Mouse (Mus musculus): ENCODE measurements around the gene Lsm4. TPM values are rescaled to one million over a fixed set of nuclear protein-coding genes. Genes with fewer than 3 reads are reported as not detected.

Lsm4 gene
- 109 TPM for total RNA-seq (2023)

DNA sequence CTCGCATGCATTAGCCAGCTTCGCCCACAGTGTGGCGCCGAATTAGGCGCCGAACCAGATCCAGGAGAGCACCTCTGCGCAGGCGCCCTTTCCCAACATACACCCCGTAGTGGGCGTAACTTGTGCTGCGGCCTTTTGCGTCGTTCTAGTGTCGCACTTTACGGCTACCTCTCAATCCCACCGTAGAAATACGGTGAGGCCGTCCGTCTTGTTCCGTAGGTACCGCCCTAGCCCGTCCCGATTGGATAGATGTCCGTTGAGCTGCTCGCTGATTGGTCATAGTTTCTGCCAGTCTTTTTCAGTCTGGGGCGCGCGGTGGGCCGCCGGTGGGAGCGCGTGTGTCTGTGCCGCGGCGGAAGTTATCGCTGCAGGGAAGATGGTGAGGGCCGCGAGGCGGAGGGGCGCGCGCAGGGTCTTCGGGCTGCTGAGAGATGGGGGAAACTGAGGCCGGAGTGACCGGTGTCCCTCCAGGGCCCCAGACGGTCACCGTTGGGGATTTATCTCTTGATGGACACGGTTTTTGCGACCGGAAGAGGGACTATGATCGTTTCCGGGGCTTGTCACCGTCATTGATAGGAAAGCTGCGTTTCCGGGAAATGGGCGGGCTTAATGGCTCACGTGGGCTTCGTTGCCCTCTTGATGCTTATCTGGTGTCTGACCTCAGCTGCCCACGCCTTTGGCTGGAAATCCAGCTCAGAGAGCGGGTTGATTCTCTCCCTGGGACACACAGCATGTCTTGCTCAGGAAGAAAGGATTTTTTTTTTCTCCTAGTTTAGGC is at the start of gene Lsm4:
Lsm4 (plus strand) TSS at position 170 of the 778 bp plus-strand sequence.

DNA sequence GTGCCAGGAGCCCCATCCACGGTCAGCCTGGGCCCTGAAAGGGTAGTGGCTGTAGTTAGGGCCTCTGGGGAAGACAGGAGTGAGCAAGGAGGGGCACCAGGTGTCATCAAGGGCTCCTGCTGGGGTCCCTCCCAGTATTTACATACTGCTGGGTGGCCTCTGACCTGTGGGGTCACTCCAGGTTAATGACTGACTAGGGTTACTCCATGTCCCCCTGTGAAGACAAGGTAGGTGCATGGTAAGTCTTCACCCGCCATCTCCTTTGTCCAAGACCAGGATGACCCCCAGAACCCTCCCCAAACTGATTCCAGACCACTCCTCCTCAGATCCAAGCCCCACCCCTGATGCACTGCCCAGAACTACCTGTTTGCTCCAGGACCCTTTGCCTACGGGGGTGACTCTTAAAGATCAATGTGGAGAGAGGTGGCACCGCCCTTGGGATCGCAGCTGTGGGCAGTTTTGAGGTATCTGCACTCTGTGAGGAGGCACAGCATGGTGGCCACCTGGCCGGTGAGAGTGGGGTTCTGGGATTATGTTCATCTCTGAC is 40.6 kb upstream of the Lsm4 start, which contains the start of gene Gdf15:
Gdf15 (minus strand) TSS at position 111 of the 547 bp plus-strand sequence.

DNA sequence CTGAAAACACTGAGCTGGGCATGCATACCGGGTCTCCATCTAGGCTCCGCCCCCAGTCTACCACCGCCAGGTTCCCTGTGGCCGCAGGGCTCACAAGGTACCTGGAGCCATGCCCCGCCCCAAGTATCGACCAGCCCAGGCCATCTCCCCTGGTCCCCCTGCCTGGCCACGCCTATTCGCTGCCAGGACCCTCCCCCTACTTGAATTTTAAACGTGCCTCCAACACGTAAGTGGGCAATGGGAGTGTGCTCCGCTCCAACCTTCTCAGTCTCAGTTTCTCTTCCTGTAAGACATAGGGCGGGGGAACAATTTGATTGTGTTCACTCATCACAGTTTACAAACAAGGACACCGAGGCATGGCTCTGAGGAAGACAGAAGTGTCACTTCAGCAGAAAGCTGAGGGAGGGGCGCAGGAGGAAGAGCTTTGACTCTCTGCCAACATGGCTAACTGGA is 12.7 kb upstream of the Lsm4 start, which contains the start of gene Pgpep1:
Pgpep1 (minus strand) TSS at position 116 of the 453 bp plus-strand sequence.

DNA sequence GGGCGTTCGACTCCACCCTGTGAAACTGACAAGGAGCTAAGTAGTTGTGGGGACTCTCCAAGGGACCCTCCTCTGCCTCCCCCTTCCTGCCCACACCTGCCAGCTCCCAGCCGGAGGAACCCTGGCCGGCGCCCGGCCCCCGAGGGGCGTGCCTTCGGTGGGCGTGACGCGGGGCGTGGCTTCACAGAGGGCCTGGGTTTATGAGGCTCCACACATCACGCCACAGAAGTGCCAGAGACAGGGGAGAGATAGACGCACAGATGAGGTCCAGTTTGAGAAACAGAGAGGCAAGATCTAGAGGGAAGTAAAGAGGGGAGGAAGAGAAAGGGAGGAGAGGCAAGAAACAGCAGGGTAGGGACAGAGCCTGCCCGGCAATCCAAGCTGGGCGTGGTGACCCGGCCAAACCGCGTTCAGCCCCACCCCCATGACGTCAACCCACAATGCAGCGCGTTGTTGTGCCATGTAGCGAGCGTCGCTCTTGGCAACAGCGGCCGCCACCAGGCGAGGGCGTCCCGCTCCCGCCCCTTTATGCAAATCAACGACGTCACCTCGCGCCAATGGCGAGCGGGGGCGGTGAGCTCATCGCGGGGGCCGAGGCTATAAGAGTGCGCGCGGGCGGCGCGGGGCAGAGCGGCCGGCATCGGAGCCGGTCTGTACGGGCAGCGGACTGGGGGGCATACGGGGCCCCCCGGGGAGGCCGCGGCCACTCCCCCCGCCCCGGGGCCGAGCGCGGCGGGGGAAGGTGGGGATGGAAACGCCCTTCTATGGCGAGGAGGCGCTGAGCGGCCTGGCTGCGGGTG is 25.5 kb downstream of the Lsm4 start, which contains the start of gene Jund:
Jund (plus strand) TSS at position 640 of the 800 bp plus-strand sequence.

DNA sequence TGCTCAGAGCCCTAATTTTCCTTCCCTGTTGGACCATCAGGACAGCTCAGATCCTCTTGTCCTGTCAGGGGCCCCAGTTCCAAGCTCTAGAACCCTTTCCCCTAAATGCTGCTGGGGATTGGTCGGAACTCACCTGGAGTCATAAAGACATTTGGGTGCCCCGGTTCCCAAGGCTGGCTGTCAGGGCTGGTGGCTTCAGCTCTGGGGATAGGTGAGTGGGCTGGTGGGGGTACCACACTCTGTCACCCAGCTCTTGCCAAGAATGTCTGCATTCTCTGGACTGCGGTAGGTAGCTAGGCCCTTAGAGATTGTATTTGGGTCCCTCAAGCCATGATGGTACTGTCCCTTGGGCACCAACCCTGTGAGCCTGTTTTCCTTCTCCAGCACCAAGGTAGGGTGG is 30.2 kb downstream of the Lsm4 start, which contains the start of gene Iqcn:
Iqcn (plus strand) TSS at position 171 of the 400 bp plus-strand sequence.

DNA sequence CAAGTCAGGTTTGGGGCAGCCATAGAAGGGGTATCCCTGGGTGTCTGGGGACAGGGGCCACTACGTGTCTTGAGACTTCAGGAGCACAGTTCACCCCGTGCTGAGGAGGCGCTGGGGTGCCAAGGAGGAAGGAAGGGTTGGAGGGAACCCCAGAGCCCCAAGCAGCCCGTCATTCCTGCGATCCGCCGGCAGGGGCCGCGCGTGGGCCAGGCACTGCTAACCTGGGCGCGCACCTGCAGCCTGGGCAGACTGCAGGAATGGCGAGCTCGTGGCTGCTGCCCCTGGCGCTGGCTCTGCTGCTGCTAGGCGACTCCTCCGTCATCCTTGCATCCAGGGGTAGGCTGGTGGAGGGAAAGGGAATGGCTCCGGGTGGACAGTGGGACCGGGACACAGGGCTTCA is 45.2 kb downstream of the Lsm4 start, which contains the start of gene Gm3336:
Gm3336 (plus strand) TSS at position 247 of the 400 bp plus-strand sequence.

DNA sequence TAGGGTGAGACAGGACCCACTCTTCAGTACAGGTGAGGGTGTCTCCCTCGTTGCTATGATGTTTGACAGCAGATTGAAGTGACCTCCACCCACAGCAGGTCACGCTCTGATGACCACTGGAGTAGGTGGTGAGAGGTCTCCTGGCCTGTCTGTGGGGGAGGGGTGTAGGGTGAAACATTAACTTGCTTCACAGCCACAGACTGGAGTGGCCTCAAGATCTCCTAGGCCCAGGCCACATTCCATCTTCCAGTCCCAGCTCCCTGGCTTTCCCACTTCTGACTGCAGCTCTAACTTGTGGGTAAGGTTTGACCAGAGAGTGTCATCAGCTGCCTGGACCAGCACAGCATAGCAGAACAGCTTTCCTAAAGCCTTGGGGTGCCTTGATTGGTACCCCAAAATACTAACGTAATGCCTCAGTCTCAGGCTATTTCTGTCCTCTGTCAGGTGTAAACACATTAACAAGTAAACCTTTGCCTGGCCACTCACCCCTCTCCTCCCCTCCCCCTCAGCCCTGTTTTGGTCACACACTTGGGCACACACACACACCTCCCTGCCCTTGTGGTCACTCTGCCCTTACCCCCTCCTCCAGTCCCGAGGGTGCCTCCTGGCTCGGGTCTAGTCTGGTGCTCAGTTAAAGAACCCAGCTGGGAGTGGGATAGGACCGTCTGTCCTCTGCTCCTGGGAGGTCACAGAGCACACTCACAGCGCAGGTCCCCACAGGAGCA is 50.6 kb downstream of the Lsm4 start, which contains the start of gene Pde4c:
Pde4c (plus strand) TSS at position 235 of the 725 bp plus-strand sequence.

Other genes starting within 250 kb of the Lsm4 start
- gene Crtc1, start 233.7 kb upstream of the Lsm4 start, total RNA-seq (2023) = 28.3 TPM
- 8.8 TPM for gene Klhl26, start 196.3 kb upstream of the Lsm4 start, total RNA-seq (2023)
- gene Tmem59l, start 185.9 kb upstream of the Lsm4 start, total RNA-seq (2023) = not detected
- gene Crlf1, start 180.1 kb upstream of the Lsm4 start, total RNA-seq (2023) = not detected
- 58.5 TPM for gene Rex1bd, start 166.5 kb upstream of the Lsm4 start, total RNA-seq (2023)
- gene Uba52, start 162.4 kb upstream of the Lsm4 start, total RNA-seq (2023) = 3,579 TPM
- 280 TPM for gene Fkbp8, start 145.5 kb upstream of the Lsm4 start, total RNA-seq (2023)
- 55.7 TPM for gene Kxd1, start 145.3 kb upstream of the Lsm4 start, total RNA-seq (2023)
- 33.6 TPM for gene Ell, start 133.8 kb upstream of the Lsm4 start, total RNA-seq (2023)
- 86.9 TPM for gene Isyna1, start 78.9 kb upstream of the Lsm4 start, total RNA-seq (2023)
- 116 TPM for gene Ssbp4, start 64.4 kb upstream of the Lsm4 start, total RNA-seq (2023)
- gene Lrrc25, start 57.1 kb upstream of the Lsm4 start, total RNA-seq (2023) = 1.2 TPM
- gene Gdf15, start 40.8 kb upstream of the Lsm4 start, total RNA-seq (2023) = not detected
- gene Pgpep1, start 12.9 kb upstream of the Lsm4 start, total RNA-seq (2023) = 2.0 TPM
- gene Jund, start 25.7 kb downstream of the Lsm4 start, total RNA-seq (2023) = 1,593 TPM
- gene Iqcn, start 30.2 kb downstream of the Lsm4 start, total RNA-seq (2023) = 9.8 TPM
- gene Gm3336, start 45.3 kb downstream of the Lsm4 start, total RNA-seq (2023) = not detected
- 0.30 TPM for gene Pde4c, start 50.5 kb downstream of the Lsm4 start, total RNA-seq (2023)
- gene Rab3a, start 81.4 kb downstream of the Lsm4 start, total RNA-seq (2023) = 7.0 TPM
- 19.3 TPM for gene Mpv17l2, start 87.7 kb downstream of the Lsm4 start, total RNA-seq (2023)
- gene Pik3r2, start 103.5 kb downstream of the Lsm4 start, total RNA-seq (2023) = 18.3 TPM
- gene Mast3, start 131.8 kb downstream of the Lsm4 start, total RNA-seq (2023) = 171 TPM
- 2.2 TPM for gene Il12rb1, start 135.2 kb downstream of the Lsm4 start, total RNA-seq (2023)
- gene Arrdc2, start 166.5 kb downstream of the Lsm4 start, total RNA-seq (2023) = 38.4 TPM
- not detected for gene Kcnn1, start 190.0 kb downstream of the Lsm4 start, total RNA-seq (2023)
- gene Ccdc124, start 200.7 kb downstream of the Lsm4 start, total RNA-seq (2023) = 44.1 TPM
- gene Slc5a5, start 219.5 kb downstream of the Lsm4 start, total RNA-seq (2023) = 0.18 TPM
- 4,793 TPM for gene Rpl18a, start 224.2 kb downstream of the Lsm4 start, total RNA-seq (2023)
- gene Map1s, start 232.7 kb downstream of the Lsm4 start, total RNA-seq (2023) = 53.1 TPM

Measured in CD4-positive naive resting alpha-beta T cell, adult 57 days (primary cell).